ENCODE assay signal across 41 mouse cellular contexts in the genomic region with DNA sequence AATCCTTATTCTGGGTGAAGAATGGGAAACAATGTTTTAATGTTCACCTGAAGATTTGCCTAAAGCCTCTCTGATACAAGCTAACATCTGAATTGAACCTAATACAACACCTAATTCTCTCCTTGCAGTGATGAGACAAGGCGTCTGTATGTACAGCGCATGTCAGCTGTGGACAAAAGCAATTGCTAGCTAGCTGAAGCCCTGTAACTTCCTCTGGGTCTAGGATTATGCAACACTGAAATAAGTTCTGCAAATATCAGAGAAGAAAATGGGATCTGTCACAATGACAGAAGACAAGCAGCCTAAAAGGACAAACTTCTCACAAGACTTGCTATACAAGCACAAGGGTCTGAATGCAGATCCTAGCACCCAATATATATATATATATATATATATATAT. TPM values are rescaled to one million over a fixed set of nuclear protein-coding genes. Genes with fewer than 3 reads are reported as not detected.
"Had no signal": no experiment of that assay in that cellular context is flagged by ENCODE, and none has a peak within 500 bp of the region (broad histone marks: within the 10 kb centered on the region; RNA-seq: fewer than 3 reads in every experiment).

No protein-coding gene starts in this region.

- H3K36me3 ChIP-seq: heart, embryonic 10.5 days; heart, embryonic 12.5 days; hindbrain, embryonic 13.5 days; hindbrain, embryonic 15.5 days; kidney, embryonic 15.5 days; limb, embryonic 13.5 days; limb, embryonic 15.5 days had no signal

- H3K9ac ChIP-seq: heart, embryonic 12.5 days; hindbrain, embryonic 13.5 days; hindbrain, embryonic 15.5 days; kidney, embryonic 15.5 days; limb, embryonic 13.5 days; limb, embryonic 15.5 days had no signal

- DNase-seq: gastrocnemius, postnatal 25 days; heart, adult 11 months; heart, adult 2 months; heart, postnatal 10 days; heart, postnatal 4 days; kidney, adult 11 months; kidney, adult 2 months; kidney, adult 9 months; kidney, postnatal 14 days; kidney, postnatal 36 days; layer of hippocampus, adult 9-11 months; layer of hippocampus, postnatal 36 days; left cerebral cortex, postnatal 4 days had no signal

- H3K4me2 ChIP-seq: heart, embryonic 12.5 days; hindbrain, embryonic 13.5 days; hindbrain, embryonic 15.5 days; kidney, embryonic 15.5 days; limb, embryonic 13.5 days; limb, embryonic 15.5 days had no signal

- ATAC-seq: hindbrain, postnatal 0 days; intestine, embryonic 16.5 days had no signal

- H3K9me3 ChIP-seq: heart, embryonic 10.5 days; hindbrain, embryonic 15.5 days; limb, embryonic 15.5 days had no signal

- H3K4me1 ChIP-seq: heart, embryonic 10.5 days; heart, embryonic 12.5 days; hindbrain, embryonic 13.5 days; hindbrain, embryonic 15.5 days; kidney, embryonic 15.5 days; limb, embryonic 13.5 days; limb, embryonic 15.5 days had no signal

- H3K4me3 ChIP-seq: heart, adult 2 months; heart, embryonic 10.5 days; heart, embryonic 12.5 days; hindbrain, embryonic 13.5 days; hindbrain, embryonic 15.5 days; kidney, embryonic 15.5 days; limb, embryonic 13.5 days; limb, embryonic 15.5 days had no signal

- H3K27me3 ChIP-seq: heart, embryonic 12.5 days; hindbrain, embryonic 13.5 days; hindbrain, embryonic 15.5 days; kidney, embryonic 15.5 days; limb, embryonic 13.5 days; limb, embryonic 15.5 days had no signal

- H3K27ac ChIP-seq: heart, adult 2 months; heart, embryonic 10.5 days; hindbrain, embryonic 13.5 days; hindbrain, embryonic 15.5 days; hindbrain, postnatal 0 days; kidney, embryonic 15.5 days; kidney, postnatal 0 days; limb, embryonic 13.5 days; limb, embryonic 15.5 days had no signal

RNA-seq across cellular contexts. Expression of gene Hsd17b3, which starts 40.6 kb away (rescaled TPM):
- total RNA-seq: gastrocnemius, adult 18-20 months; gastrocnemius, adult 8-10 months; gastrocnemius, postnatal 25 days; gastrocnemius, postnatal 4 days; heart, adult 2 months; heart, postnatal 10 days; heart, postnatal 25 days; heart, postnatal 4 days; hindbrain, postnatal 0 days; layer of hippocampus, adult 18-20 months; layer of hippocampus, adult 8-10 months; layer of hippocampus, postnatal 14 days; layer of hippocampus, postnatal 36 days; left cerebral cortex, adult 18-20 months; left cerebral cortex, adult 8-10 months; left cerebral cortex, postnatal 10 days; left cerebral cortex, postnatal 25 days; liver, adult 2 months had no signal
- polyA plus RNA-seq: heart, adult 2 months; heart, embryonic 10.5 days; heart, embryonic 12.5 days; heart, embryonic 14.5 days; heart, embryonic 16.5 days; hindbrain, embryonic 11.5 days; hindbrain, embryonic 13.5 days; hindbrain, embryonic 15.5 days; hindbrain, postnatal 0 days; intestine, embryonic 14.5 days; intestine, embryonic 16.5 days; kidney, adult 2 months; kidney, embryonic 15.5 days; kidney, postnatal 0 days; large intestine, adult 2 months; limb, embryonic 11.5 days; limb, embryonic 13.5 days; limb, embryonic 15.5 days; liver, adult 2 months had no signal
